Mouse (Mus musculus) G1E (cell line): ENCODE data around the gene Ccl20.

Experiments
- CTCF ChIP-seq: IDR thresholded peaks from 2 replicates; pipeline ENCODE4 v1.5.1; 2012; ENCODE audit warnings: low read depth, low read length, inconsistent platforms, mixed read lengths
- GATA1 ChIP-seq: IDR thresholded peaks from 2 replicates; pipeline ENCODE4 v1.6.1; 2012; ENCODE audit warnings: borderline replicate concordance, low read length, inconsistent platforms, mixed read lengths
- TAL1 ChIP-seq: conservative IDR thresholded peaks from 2 replicates; pipeline ENCODE4 v1.6.1; 2012; ENCODE audit warnings: low read depth, low read length, inconsistent platforms, mixed read lengths

- TF ChIP-seq CTCF (no peak), GATA1 (no peak), TAL1 (no peak)
Measured at GRCm38 (mm10) chr1:83084790-83085189, 31.8 kb upstream of the Ccl20 start.
